ENCODE assay signal across 11 mouse cellular contexts in genomic region chr10:59800159-59800558, GRCm38 (mm10).
A peak's percentile ranks its signal among the peaks of the same experiment; 100 is the strongest.
DNase-seq lines count a peak whose midpoint lies in the region; ATAC-seq and TF ChIP-seq lines count a peak whose summit lies in the region.
"Had no signal": no experiment of that assay in that cellular context is flagged by ENCODE, and none has a peak within 500 bp of the region (broad histone marks: within the 10 kb centered on the region; RNA-seq: fewer than 3 reads in every experiment).

No protein-coding gene starts in this region.

- H3K4me2 ChIP-seq in forebrain, postnatal 0 days (ENCODE audit: low read depth) = no peak overlapping the region
- H3K4me2 ChIP-seq: limb, embryonic 15.5 days had no signal

- intact Hi-C loops in left cerebral cortex, postnatal 4 days (cut with DNase I) = no loop called here

- ATAC-seq in forebrain, postnatal 0 days = peak; percentile 47

- no peaks in the 10 kb centered on the region for H3K9me3 ChIP-seq in forebrain, postnatal 0 days (ENCODE audit: low read length)
- H3K9me3 ChIP-seq in midbrain, embryonic 10.5 days (replicated peaks) = no peaks in the 10 kb centered on the region
- H3K9me3 ChIP-seq: limb, embryonic 15.5 days had no signal

- WGBS in forebrain, postnatal 0 days = 34% methylated on average over 10 of the region's 10 CpGs
- 39% methylated on average over 10 of the region's 10 CpGs for WGBS in midbrain, embryonic 10.5 days

- H3K27ac ChIP-seq in forebrain, postnatal 0 days (ENCODE audit: low read depth, low read length) = no peak overlapping the region
- H3K27ac ChIP-seq in midbrain, embryonic 10.5 days (replicated peaks) = peak overlapping the region; percentile 70
- H3K27ac ChIP-seq: limb, embryonic 15.5 days had no signal

- H3K4me1 ChIP-seq in forebrain, postnatal 0 days (ENCODE audit: insufficient read depth) = no peaks in the 10 kb centered on the region
- peaks cover 30% of the 10 kb centered on the region for H3K4me1 ChIP-seq in midbrain, embryonic 10.5 days

- H3K36me3 ChIP-seq in forebrain, postnatal 0 days (ENCODE audit: insufficient read depth) = no peaks in the 10 kb centered on the region; the same call in 1 of the 2 replicates
- H3K36me3 ChIP-seq in midbrain, embryonic 10.5 days = peaks cover 9% of the 10 kb centered on the region; the same call in 1 of the 2 replicates

- no peak overlapping the region for H3K4me3 ChIP-seq in forebrain, postnatal 0 days (ENCODE audit: low read depth, low read length)
- H3K4me3 ChIP-seq in midbrain, embryonic 10.5 days = no peak overlapping the region
- H3K4me3 ChIP-seq: limb, embryonic 15.5 days had no signal

- H3K9ac ChIP-seq in forebrain, postnatal 0 days = no peak overlapping the region
- H3K9ac ChIP-seq: limb, embryonic 15.5 days had no signal

- DNase-seq in 3T3-L1 (ENCODE audit: low read depth, low spot score) (peak; percentile 90), MN1 (ENCODE audit: low spot score) (peak; percentile 78)
- no peak for DNase-seq in forebrain, postnatal 0 days
- no peak for DNase-seq in midbrain, embryonic 10.5 days (ENCODE audit: low spot score)
- DNase-seq in right cerebral cortex, postnatal 36 days (ENCODE audit: low spot score in 2 of 2) = no peak
- DNase-seq in adrenal gland, postnatal 10 days = no peak
- no peak for DNase-seq in left cerebral cortex, postnatal 4 days
- DNase-seq: cerebellum, adult 9-10 months; gastrocnemius, postnatal 25 days; kidney, adult 18-20 months had no signal

- no peak for TF ChIP-seq CTCF in forebrain, postnatal 0 days (IDR thresholded peaks at IDR 0.05; ENCODE audit: low read depth)

- H3K27me3 ChIP-seq in forebrain, postnatal 0 days (ENCODE audit: insufficient read depth, low read length) = no peaks in the 10 kb centered on the region
- H3K27me3 ChIP-seq in midbrain, embryonic 10.5 days (ENCODE audit: low read depth, poor library complexity, severe bottlenecking) = no peaks in the 10 kb centered on the region
- H3K27me3 ChIP-seq: limb, embryonic 15.5 days had no signal

Comparison
In these comparisons a context has a peak if more than half of its experiments do, and no peak if none do; other contexts are left out.
1. DNase-seq: peak in 3T3-L1 (single experiment) and MN1 (single experiment); none in forebrain, postnatal 0 days (single experiment), midbrain, embryonic 10.5 days (single experiment), right cerebral cortex, postnatal 36 days (0 of 2), adrenal gland, postnatal 10 days (single experiment) and left cerebral cortex, postnatal 4 days (single experiment).